Mouse (Mus musculus) urinary bladder, postnatal 36 days (tissue): ENCODE data around the gene Cdkal1.

Experiments
- DNase-seq, 2 experiments: peaks; one replicate each; pipeline ENCODE4 v3.0.0; 2022; ENCODE audit warnings: low spot score in 2 of 2, mixed read lengths in 1 of 2

Cdkal1 gene

DNA sequence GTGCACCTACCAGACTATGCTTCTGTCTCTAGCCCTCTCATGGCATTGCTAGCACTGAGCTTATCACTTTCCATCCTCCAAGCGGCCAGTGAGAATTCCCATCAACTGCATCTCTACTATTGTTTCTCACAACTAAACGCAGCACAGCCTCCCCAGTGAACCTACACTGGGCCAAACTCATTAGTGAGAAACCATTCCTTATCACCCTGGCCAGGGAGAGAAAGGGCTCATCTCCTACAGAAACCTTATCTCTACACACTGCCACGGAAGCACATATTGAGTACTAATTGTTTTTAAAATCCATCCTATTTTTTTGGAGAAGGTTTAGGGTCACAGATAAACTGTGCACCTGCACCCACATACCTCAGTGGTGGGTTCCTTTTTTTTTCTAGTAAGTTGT lies 147.9 kb downstream of the Cdkal1 start:
- no peak for DNase-seq

GRCm38 (mm10) chr13:29701400-29701799 lies 154.1 kb downstream of the Cdkal1 start:
- DNase-seq, result no peak

DNA sequence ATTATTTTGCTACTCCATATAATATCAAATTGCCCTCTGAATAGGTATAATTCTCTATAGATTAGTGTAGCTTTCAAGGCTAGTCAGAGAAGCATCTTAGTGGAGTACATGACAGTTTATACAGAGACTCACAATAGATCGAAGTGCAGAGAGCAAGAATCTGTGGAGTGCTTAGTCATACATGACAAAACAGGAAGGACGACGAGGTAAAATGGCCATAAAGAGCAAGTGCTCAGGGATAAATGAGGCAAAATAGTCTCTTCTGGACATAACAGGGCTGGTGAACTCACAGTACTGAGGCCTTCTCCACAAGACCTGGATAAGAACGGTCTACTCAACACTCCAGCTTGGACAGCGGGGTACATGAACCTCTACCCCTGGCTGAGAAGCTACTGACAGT lies 155.6 kb downstream of the Cdkal1 start:
- no peak for DNase-seq

DNA sequence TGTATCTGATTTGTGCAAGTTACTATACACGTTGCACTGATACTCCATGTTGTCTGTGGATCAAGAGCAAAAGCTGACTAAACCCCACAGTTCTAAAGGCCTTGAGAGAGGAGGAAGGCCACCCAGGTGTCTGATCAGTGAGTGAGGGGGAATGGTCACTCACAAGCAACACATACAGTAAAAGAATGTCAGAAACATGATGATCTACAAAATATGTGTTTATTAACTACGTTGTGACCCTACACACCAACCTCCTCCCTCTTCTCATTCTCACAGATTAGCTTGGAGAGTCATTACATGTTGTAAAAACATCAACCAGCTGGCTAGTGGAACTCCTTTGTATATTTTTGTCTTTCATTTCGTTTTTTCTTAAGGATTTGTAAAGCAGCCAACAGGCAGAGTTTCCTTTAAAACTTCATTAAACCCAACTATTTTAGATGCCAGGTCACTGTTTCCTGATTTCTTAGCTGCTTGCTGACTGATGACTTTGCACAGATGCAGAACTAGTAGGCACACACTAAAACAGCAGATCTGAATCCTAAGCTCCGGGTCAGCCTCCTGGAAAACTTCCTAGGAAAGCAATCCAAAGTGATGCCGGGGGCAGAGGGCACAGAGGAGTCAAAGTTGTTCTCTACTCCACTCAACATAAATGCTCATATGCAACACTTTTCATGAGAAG lies 157.0 kb downstream of the Cdkal1 start:
- DNase-seq, result no peak

- DNase-seq, result no peak
These were observed 158.2 kb downstream of the Cdkal1 start for GRCm38 (mm10) chr13:29697230-29697629.

DNA sequence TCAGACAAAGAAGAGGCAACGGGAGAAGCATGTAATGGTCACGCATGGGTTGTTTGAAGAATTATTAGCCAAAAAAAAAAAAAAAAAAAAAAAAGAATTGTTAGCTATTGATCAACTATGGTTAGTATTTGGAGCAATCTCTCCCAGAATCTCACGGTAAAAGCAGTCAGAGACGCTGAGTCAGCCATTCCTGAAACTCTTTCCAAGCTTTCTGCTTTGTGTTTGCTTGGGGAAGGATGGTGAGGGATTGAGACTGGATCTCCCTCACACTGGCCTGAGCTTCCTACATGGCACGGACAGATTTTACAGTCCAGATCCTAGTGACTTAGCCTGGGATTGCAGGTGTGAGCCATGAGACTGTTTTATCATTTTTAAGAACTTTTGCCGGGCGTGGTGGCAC lies 164.7 kb downstream of the Cdkal1 start:
- no peak for DNase-seq

- DNase-seq, result no peak
These were observed 166.6 kb downstream of the Cdkal1 start for GRCm38 (mm10) chr13:29688851-29689250.

DNA sequence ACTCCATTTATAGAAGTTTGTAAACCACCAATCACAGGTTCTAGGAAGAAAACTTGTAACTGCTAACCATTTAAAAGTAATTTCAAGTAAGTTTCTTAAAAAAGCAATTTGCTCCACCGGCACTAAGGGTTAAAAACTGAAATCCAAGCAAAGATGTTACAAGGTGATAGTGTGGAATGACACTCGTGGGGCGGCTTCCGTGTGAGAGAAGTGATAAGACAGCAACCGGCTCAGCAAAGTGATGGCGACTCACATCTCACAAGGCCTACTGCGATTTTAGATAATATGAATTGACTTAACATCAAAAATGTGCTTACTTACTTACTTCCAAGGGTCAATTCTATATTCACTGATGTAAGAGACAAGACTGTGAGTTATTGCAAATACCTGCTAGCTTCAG lies 167.6 kb downstream of the Cdkal1 start:
- DNase-seq, result no peak

DNA sequence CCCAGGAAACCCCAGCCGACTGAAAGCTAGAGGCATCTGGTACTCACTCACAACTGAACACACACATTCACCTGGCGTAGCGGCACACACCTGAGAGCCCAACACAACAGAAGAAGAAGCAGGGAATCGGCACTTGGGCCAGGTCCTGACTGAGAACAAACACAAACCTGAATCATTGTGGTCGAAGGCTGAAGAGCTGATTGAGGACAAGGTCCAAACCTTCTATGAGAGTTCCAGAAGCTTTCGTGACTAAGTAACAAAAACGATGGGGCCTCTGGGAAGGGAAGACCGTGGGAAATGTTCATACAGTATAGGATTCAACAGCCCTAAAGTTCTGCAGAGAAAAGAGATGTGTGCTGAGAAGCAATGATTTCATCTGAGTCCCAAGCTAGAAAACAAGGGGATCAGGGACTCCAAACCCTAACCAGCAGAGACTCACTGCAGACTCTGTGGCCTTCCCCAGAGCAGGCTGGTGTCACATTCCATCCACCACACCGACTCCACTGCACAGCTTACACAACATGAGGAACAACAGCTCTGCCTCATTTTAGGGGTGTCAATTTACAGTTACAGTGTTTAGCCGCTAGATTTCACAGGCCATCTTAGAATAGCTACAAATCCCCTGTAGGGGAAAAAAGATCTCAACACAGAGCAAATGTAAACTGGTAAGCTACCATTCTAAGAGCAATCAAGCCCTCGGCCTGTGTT lies 175.8 kb downstream of the Cdkal1 start:
- no peak for DNase-seq

DNA sequence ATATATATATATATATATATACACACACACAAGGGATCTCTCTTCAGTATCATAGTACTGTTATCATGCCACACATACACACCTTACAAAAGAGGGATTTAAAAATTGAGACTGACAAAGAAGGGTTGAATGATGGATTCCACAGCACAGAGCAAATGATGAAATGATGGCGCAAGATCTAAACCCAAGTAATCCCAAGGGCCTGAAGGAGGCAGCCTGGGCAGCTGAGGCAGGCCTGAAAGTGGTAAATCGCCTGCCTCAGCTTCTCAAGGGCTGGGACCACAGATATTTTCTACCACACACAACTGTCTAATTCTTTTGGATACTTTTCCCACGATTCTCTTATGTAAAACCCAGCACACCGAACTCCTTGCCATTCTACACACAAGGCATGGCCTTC lies 177.9 kb downstream of the Cdkal1 start:
- no peak for DNase-seq

- DNase-seq, result no peak
These were observed 184.8 kb downstream of the Cdkal1 start for GRCm38 (mm10) chr13:29670626-29671025.

DNA sequence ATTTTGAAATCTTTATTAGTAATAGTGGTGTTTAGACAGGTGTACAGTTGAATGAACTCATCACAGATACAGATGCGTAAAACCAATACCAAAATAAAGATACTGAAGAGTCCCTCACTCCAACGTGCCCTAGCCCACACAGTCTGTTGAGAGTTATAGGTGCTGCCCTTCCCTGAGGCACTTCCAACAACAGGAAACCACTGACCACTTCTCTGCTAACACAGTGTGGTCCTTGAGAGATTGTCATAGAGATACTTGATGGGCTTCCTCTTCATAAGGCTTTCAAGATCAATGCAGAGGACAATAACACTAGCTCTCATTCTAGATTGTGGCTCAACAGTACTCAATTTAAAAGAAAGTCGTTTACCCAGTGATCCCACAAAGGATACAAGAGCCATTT lies 191.6 kb downstream of the Cdkal1 start:
- DNase-seq, result no peak

GRCm38 (mm10) chr13:29655841-29656365 lies 199.6 kb downstream of the Cdkal1 start:
- no peak for DNase-seq

DNA sequence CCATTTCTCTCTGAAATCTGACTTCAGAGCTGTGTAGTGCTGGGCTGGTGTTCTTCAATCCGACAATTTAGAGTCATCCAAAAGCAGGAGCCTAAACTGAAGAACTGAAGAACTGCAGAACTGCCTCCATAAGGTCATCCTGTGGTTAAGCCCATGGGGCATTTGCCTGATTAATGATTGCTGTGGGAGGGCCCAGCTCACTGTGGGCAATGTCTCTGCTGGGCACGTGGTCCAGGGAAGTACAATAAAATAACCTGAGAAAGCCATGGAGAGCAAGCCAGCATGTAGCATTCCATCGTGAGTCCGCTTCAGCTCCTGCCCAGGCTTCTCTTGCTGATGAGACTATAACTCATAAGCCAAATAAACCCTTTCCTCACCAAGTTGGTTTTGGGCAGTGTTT lies 202.1 kb downstream of the Cdkal1 start:
- DNase-seq, result no peak

GRCm38 (mm10) chr13:29652791-29653190 lies 202.7 kb downstream of the Cdkal1 start:
- DNase-seq, result peak in 1 of 2 experiments; percentile 39

DNA sequence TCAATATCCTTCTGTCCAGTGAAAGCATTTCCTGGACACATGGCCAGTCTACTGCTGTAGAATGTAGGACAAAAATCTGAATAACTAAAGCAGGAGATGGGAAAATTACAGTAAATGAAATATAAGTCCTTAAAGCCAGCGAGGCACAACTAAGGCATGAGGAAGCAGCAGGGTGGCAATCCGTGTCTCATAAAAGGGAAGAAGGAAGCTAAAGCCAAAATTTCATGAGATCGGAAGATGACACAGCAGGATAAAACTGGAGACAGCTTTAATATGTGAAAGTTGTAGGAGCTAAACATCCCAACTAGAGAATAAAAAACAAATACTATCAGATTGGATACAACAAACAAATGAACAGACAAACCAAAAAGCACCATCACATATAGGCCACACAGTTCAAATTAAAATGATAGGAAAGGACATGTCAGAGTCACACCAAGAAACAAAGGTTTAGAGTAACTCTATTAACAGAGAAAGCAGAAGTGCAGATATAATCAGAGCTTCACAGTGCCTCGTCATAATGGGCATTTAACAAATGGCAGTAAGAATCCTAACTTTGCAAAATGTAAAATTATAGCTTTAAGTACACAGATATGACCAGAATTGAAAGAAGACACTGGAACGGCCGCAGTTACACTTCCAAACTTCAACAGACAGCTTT lies 204.8 kb downstream of the Cdkal1 start:
- no peak for DNase-seq

- no peak for DNase-seq
These were observed 205.9 kb downstream of the Cdkal1 start for GRCm38 (mm10) chr13:29649593-29649992.

- DNase-seq, result no peak
These were observed 213.2 kb downstream of the Cdkal1 start for GRCm38 (mm10) chr13:29642226-29642625.

- no peak for DNase-seq
These were observed 214.3 kb downstream of the Cdkal1 start for GRCm38 (mm10) chr13:29641200-29641599.

DNA sequence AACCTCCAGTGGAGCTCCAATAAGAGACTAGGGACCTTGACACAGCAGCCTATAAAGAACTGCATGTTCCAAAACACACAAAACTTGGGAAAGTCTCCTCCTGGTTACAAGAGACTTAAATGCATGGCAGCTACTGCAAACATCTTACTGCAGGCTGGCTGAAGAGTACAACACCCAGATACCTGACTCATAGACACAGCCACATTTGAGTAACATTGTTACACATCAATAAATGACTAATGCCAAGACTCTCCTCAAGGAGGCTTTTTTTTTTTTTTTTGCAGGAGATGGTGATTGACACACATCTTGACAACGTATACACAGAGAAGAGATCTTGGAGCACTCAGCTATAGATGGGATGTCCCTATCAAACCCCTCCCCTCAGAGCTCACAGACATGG lies 215.3 kb downstream of the Cdkal1 start:
- DNase-seq, result no peak

DNA sequence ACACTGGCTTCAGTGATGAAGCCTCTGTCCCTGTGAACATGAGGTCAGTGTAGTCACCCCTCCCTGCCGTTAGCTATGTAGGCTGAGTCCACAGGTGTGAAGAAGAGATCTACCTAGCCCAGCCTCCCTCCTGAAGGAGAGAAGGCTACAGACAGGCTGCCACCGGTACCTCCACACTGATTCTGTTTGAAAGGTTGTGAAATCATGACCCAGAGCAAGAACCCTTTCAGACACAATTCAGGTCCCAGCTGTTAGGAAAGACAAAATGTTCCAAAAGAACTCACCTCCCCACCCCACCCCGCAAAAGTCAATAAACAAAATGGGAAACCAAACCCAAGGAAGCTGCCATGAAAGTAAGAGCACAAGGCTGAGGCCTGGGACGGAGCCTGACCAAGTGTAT lies 217.2 kb downstream of the Cdkal1 start:
- no peak for DNase-seq

DNA sequence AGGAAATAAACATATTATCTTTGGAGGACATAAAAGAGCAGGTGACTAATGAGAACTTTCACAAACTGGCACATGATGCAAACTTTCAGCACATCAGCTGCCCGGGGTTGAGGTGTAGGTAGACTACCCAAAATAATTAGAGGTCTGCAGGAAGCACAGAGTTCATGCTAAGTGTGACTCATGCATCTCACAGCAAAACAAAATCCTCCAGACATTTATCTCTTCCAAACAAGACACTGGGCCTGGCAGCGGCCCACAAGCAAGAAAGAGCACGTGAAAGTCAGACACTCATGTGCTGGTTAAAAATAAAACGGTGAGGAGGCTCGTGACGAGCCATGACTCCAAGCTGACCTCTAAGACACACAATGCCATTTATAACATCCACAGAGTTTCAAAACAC lies 217.7 kb downstream of the Cdkal1 start:
- peak in 1 of 2 experiments; percentile 67 for DNase-seq

GRCm38 (mm10) chr13:29635581-29635980 lies 219.9 kb downstream of the Cdkal1 start:
- no peak for DNase-seq
